Mouse (Mus musculus) lung, embryonic 16.5 days (tissue): ENCODE measurements at regions not wholly inside any gene's neighbourhood (a gene's known extent, or its start where the extent isn't known, plus 50 kb on each side); places are given as distances from the start of the nearest gene placed in this dataset.

Experiments
- ATAC-seq: fragments of 200-750 bp; cut with Nextera tagmentation; 2 replicates; pipeline ENCODE4 v1.8.0; 2017; ENCODE audit warnings: low read depth, mild to moderate bottlenecking, moderate library complexity
- H3K27ac ChIP-seq: fragments of 300-500 bp; sonication (generic); 2 replicates; pipeline ENCODE4 v1.5.1; 2014; ENCODE audit warnings: mild to moderate bottlenecking, control low read depth, low read length
- H3K27me3 ChIP-seq: fragments of 300-500 bp; sonication (generic); 2 replicates; pipeline ENCODE4 v1.6.1; 2014; ENCODE audit warnings: low read depth, low read length, mixed read lengths; ENCODE audit not compliant: control insufficient read depth, insufficient read depth
- H3K36me3 ChIP-seq: fragments of 300-500 bp; sonication (generic); 2 replicates; pipeline ENCODE4 v1.6.1; 2014; ENCODE audit warnings: low read length; ENCODE audit not compliant: control insufficient read depth, insufficient read depth
- H3K4me1 ChIP-seq: fragments of 300-500 bp; sonication (generic); replicated peaks from 2 replicates; pipeline ENCODE4 v1.6.1; 2014; ENCODE audit warnings: low read length, mixed read lengths; ENCODE audit not compliant: control insufficient read depth, insufficient read depth
- H3K4me2 ChIP-seq: fragments of 300-500 bp; sonication (generic); 2 replicates; pipeline ENCODE4 v1.6.1; 2014; ENCODE audit warnings: low read depth, low read length, control low read depth
- H3K4me3 ChIP-seq: fragments of 300-500 bp; sonication (generic); 2 replicates; pipeline ENCODE4 v1.5.1; 2014; ENCODE audit warnings: mild to moderate bottlenecking, low read length, control low read depth
- H3K9ac ChIP-seq: fragments of 300-500 bp; sonication (generic); 2 replicates; pipeline ENCODE4 v1.6.1; 2014; ENCODE audit warnings: low read length, control low read depth
- H3K9me3 ChIP-seq: fragments of 300-500 bp; sonication (generic); 2 replicates; pipeline ENCODE4 v1.6.1; 2016; ENCODE audit warnings: low read length; ENCODE audit not compliant: control insufficient read depth
- WGBS: fragments of 180-500 bp; shearing (Covaris S2); extraction: QIAGEN DNeasy Blood & Tissue Kit; methylation state at CpG from one replicate; pipeline ENCODE4 v1.1.7; 2014; 5-methylcytosine and 5-hydroxymethylcytosine counted together

DNA sequence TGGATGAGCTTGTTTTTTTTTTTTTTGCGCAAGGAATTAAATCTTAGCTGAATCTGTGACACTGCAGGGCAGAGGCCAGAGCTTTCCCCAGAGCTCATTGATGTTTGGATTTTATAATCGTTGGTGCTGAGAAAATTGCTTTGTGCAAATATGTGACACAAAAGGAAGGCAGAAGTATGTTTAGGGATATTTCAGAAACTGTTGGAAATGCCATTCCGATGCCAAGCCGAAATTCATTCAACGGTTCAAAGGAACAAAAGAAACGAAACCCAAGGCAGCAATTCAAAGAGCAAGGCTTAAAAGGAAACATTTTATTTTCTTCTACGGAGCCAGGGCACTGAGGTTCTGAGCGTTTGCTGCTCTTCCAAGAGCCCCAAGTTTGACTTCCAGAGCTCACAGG is 302.2 kb downstream of the 1500009L16Rik start:
- no peak overlapping the region for H3K4me2 ChIP-seq
- H3K36me3 ChIP-seq, result no peaks in the 10 kb centered on the region
- no peak for ATAC-seq
- no peak overlapping the region for H3K27ac ChIP-seq
- no peak overlapping the region for H3K4me3 ChIP-seq
- no peaks in the 10 kb centered on the region for H3K9me3 ChIP-seq
- no peaks in the 10 kb centered on the region for H3K27me3 ChIP-seq
- H3K9ac ChIP-seq, result no peak overlapping the region
- WGBS, result 46% methylated on average over 8 of the region's 8 CpGs
- H3K4me1 ChIP-seq, result peaks cover 6% of the 10 kb centered on the region

DNA sequence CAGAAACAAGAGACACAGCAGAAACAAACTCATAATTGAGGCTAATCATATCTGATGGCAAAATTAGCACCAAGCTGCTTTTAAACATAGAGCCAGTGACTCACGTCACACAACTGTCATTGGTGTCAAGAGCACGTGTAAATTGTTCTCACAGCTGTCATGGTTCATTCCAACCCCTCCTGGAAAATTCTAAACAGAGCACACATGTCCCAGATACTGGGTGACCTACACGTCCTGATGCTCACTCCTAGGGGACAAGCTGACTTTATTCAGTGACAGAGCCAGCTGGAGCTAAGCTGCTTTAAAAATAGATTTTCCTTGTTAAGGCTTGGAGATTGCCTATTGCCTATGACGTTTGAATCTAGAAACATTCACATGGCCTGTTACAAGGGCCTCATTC is 304.1 kb downstream of the 1500009L16Rik start:
- no peaks in the 10 kb centered on the region for H3K9me3 ChIP-seq
- peaks cover 6% of the 10 kb centered on the region for H3K4me1 ChIP-seq
- no peaks in the 10 kb centered on the region for H3K27me3 ChIP-seq
- no peak for ATAC-seq
- H3K36me3 ChIP-seq, result no peaks in the 10 kb centered on the region
- H3K4me3 ChIP-seq, result no peak overlapping the region
- H3K4me2 ChIP-seq, result no peak overlapping the region
- H3K9ac ChIP-seq, result no peak overlapping the region
- WGBS, result 50% methylated on average over 4 of the region's 4 CpGs
- H3K27ac ChIP-seq, result no peak overlapping the region

DNA sequence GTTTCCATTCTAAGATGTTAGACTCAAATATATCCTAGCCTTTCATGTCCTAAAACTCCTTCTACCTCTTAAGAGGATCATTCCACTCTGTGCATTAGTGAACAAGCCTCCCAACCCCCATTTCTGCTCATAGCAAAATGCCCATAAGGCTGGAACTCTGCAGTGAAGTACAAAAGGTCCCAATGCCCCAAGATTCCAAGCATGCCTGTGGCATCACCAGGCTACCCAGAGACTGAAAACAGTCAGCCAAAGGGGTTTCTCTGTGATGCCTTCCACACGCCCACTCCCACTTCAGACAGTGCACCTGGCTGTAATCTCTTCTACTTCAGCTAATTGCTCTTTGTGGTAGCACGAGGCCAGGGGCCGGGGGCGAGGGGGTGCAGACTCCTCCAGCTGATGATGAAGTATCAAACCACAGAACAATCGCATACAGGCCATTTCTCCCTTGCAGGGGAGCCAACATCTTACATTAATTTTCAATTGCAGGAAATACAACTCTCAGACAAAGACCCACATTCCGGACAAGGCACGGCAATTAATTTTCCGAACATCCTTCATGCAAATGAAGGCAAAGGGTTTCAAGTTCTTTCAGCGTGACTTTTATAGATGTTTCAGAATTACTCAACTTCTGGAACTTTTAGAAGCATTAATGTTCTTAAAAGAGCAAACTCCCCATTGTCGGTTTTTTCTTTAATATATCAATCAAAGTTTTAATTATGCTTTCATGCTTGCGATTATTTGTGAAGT is 313.6 kb downstream of the 1500009L16Rik start:
- no peak for ATAC-seq
- Histone ChIP-seq H3K27me3 (no peaks in the 10 kb centered on the region), H3K9ac (no peak overlapping the region), H3K4me3 (no peak overlapping the region), H3K4me1 (peaks cover 4% of the 10 kb centered on the region; the same call in 1 of the 2 replicates), H3K36me3 (no peaks in the 10 kb centered on the region), H3K9me3 (no peaks in the 10 kb centered on the region), H3K27ac (no peak overlapping the region), H3K4me2 (no peak overlapping the region)
- WGBS, result 50% methylated on average over 11 of the region's 11 CpGs

DNA sequence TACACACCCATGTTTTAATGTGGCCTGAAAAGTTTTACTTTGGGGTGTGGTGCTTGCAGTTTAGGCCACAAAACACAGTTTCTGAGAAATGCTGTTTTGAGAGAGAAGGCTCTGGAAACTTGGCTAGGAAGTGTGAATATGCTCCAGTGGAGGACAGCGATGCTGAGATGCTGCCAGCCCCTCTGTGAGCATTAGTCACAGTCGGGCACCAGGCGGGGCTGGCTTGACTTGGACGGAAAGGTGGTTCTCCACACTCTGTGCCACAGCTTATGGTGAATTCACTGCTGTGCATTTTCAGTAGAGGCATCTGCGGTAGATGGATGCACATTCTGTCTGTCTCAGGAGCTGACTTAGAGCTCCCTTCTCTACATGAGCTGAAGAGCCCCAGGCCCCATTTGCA is 326.0 kb downstream of the 1500009L16Rik start:
- Histone ChIP-seq H3K9me3 (no peaks in the 10 kb centered on the region), H3K27me3 (no peaks in the 10 kb centered on the region), H3K4me1 (no peaks in the 10 kb centered on the region), H3K9ac (no peak overlapping the region), H3K4me2 (no peak overlapping the region), H3K27ac (no peak overlapping the region), H3K36me3 (no peaks in the 10 kb centered on the region), H3K4me3 (no peak overlapping the region)
- ATAC-seq, result no peak
- 68% methylated on average over 5 of the region's 5 CpGs for WGBS

DNA sequence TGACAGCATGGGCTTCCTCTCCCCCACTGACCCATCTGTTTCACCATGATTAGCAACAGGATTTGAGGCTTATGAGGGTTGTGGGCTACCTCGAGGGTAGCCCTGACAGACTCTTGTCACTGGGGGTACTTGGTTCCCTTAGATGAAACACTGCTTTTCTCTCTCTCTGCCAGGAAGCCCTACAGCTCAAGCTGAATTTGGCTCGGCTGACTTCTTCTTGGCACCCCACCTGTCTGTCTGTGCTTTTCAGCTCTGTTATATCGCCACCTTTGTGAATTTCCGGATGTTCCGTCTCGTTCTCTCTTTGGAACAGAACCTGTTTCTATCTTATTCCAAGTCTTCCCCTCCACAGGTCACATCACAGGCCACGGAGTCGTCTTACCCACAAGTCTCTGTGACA is 330.0 kb downstream of the 1500009L16Rik start:
- no peak overlapping the region for H3K9ac ChIP-seq
- no peak overlapping the region for H3K4me2 ChIP-seq
- H3K27me3 ChIP-seq, result no peaks in the 10 kb centered on the region
- peaks cover 10% of the 10 kb centered on the region for H3K4me1 ChIP-seq
- no peak overlapping the region for H3K4me3 ChIP-seq
- no peak overlapping the region for H3K27ac ChIP-seq
- no peaks in the 10 kb centered on the region for H3K9me3 ChIP-seq
- no peaks in the 10 kb centered on the region for H3K36me3 ChIP-seq
- ATAC-seq, result no peak
- WGBS, result 83% methylated on average over 8 of the region's 8 CpGs

DNA sequence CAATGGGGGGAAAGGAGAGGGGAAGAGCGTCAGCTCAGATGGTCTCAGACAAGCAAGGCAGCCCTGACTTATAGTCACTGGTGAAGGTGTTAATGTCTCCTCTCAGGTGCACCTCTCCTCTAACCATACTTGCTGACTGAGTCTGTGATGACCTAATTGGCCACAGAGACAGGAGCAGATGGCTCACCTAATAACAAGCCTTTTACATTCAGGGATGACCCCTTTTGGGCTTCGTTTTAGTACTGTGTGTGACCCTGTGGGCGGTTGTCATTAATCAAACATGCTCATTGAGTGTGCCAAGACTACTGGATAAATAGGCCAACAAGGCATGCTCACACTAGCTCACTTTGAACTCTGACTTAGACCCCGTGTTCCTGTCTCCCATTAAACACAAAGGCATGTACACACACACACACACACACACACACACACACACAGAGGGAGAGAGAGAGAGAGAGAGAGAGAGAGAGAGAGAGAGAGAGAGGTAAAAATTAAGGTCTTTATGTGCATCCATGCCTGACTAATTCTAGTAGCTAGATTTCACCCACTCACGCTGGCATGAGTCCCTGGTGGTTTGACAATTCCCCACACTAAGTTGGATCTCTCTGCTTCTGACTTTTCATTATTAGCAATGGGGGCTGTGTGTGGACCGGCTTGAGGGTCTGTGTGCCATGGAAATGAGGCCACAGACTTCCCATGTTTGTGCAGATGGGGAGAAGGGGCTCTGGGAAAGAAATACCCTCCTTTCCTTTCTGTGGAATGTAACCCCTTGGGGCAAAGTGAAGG is 332.1 kb downstream of the 1500009L16Rik start:
- Histone ChIP-seq H3K27ac (no peak overlapping the region), H3K4me3 (no peak overlapping the region)
- WGBS, result 51% methylated on average over 6 of the region's 6 CpGs

DNA sequence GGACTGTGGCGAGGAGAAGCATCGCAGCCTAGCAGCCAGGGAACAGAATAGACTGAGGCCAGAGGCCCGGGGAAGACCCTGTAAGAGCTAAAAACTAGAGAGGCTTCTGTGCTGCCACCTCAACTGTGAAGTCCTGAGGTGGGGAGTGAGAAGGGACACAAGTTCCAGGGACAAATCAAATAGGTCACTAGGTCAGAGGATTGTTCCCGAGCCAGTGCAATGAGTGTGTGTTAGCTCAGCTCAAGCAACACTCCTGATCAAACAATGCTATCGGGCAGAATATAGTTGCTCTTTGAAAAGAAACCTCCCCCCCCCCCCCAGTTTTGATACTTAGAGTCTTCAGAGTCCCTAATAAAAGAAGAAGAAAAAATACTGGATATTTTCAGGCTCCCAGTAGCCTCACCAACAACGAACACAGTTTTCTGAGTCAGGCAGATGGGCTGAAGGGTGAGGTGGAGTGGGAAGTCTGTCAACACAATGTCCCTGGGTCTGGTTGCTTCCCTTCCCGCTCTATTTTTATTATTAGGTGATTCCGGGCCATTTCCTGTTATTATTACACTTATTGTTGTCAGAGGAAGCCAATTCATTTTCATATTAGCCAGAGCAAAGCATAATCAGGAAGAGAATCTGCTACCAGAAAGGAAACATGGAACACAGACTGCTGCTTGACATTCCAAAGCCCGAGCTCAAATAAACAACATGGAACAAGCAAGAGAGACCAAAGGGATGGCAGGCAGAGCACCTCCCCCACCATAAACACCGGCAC is 332.9 kb downstream of the 1500009L16Rik start:
- no peak overlapping the region for H3K4me3 ChIP-seq
- no peaks in the 10 kb centered on the region for H3K36me3 ChIP-seq
- H3K9me3 ChIP-seq, result no peaks in the 10 kb centered on the region
- peak; percentile 57 for ATAC-seq
- no peaks in the 10 kb centered on the region for H3K27me3 ChIP-seq
- no peak overlapping the region for H3K4me2 ChIP-seq
- no peak overlapping the region for H3K9ac ChIP-seq
- 29% methylated on average over 10 of the region's 10 CpGs for WGBS
- peaks cover 17% of the 10 kb centered on the region for H3K4me1 ChIP-seq
- 0 out of 2 replicates have a peak overlapping the region, but pooled peaks have one; percentile 34 for H3K27ac ChIP-seq

More for the DNA sequence above, 332.1 kb downstream of the 1500009L16Rik start:
- H3K4me2 ChIP-seq, result no peak overlapping the region
- H3K9me3 ChIP-seq, result no peaks in the 10 kb centered on the region
- H3K9ac ChIP-seq, result no peak overlapping the region
- no peaks in the 10 kb centered on the region for H3K36me3 ChIP-seq
- ATAC-seq, result no peak
- no peaks in the 10 kb centered on the region for H3K27me3 ChIP-seq
- peaks cover 10% of the 10 kb centered on the region for H3K4me1 ChIP-seq

DNA sequence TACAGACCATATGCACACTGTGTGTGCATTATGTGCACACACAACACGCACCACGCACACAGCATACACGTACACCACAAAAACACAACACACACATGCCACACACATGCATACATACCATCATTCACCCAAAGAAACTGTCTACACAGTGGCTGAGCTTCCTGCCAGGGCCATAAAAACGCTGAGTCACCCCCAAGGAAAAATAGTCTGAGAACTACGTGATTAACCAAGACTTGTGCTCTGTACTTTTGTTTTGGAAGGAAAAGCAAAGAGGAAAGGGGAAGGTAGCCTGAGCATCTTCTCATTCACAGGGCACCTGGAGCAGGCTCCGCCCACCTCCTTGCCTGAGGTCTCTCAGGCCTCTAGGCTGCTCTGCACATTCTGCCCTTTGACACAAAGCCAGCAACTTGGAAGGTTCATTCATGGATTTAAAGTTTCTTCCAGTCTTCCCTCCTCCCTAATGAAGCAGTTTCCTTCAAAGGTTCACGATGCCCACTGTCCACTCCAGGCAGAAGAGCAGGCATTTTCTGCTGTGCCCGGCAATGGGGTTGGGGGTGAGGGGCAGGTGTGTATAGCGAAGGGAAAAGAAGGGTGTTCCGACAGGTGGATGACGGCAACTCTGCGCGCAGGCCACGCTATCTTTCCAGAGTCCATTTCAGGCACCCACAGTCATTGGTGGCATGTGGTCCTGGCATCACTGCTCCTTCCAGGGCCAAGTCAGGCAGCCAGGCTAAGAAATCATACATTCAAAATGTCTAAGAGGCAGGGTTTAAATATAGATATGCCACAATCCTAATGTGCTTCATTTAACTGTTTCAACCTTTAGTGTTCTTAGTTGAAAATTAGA is 333.9 kb downstream of the 1500009L16Rik start:
- no peak overlapping the region for H3K4me2 ChIP-seq
- H3K9ac ChIP-seq, result no peak overlapping the region
- no peaks in the 10 kb centered on the region for H3K36me3 ChIP-seq
- no peaks in the 10 kb centered on the region for H3K27me3 ChIP-seq
- H3K4me1 ChIP-seq, result peaks cover 24% of the 10 kb centered on the region
- WGBS, result 79% methylated on average over 14 of the region's 14 CpGs
- no peaks in the 10 kb centered on the region for H3K9me3 ChIP-seq
- peak overlapping the region; percentile 34; the same call in 1 of the 2 replicates for H3K27ac ChIP-seq
- no peak overlapping the region for H3K4me3 ChIP-seq
- ATAC-seq, result peak; percentile 13
